Mouse (Mus musculus): ENCODE data around the gene Phkg1. TPM values are rescaled to one million over a fixed set of nuclear protein-coding genes. Genes with fewer than 3 reads are reported as not detected.
"Not testable (repeated sequence)": the region's sequence is repeated elsewhere in the genome, so short reads cannot be mapped to it uniquely, and the experiment has no call there.

Phkg1 gene
- 100 to 1,000 TPM; 199 to 205 TPM for total RNA-seq (2021)
- long read RNA-seq, experiment 1, transcript Phkg1-201 (10 exons, 2,374 nt): major isoform, 102 of 139 reads
- long read RNA-seq, experiment 1, partial matches to known transcripts: 13 of 139 reads
- long read RNA-seq, experiment 1, other reads (novel, unspliced or antisense): 24 of 139 reads
- long read RNA-seq, experiment 2, transcript Phkg1-201 (10 exons, 2,374 nt): major isoform, 111 of 157 reads
- long read RNA-seq, experiment 2, partial matches to known transcripts: 10 of 157 reads
- long read RNA-seq, experiment 2, other reads (novel, unspliced or antisense): 35 of 157 reads

DNA sequence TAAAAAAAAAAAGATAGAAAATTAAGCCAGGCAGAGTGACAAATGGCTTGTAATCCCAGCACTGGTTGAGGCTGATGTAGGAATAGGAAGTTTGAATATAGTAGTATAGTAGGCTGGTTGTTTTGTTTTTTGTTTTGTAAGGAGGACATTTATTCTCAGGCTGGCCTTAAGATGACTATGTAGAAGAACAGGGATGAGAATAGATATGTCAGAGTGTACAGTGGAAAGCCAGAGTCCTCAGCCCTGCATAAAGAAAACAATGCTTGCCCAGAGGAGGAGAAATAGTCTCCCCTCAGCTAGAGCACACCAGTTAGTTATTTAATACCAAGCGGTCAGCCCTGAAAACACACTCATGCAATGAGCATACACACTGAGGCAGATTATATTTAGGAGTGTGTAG is at the start of gene Phkg1:
TSS of gene Phkg1 (minus strand) at position 101 of the 400 bp plus-strand sequence.
- no peak for DNase-seq

DNA sequence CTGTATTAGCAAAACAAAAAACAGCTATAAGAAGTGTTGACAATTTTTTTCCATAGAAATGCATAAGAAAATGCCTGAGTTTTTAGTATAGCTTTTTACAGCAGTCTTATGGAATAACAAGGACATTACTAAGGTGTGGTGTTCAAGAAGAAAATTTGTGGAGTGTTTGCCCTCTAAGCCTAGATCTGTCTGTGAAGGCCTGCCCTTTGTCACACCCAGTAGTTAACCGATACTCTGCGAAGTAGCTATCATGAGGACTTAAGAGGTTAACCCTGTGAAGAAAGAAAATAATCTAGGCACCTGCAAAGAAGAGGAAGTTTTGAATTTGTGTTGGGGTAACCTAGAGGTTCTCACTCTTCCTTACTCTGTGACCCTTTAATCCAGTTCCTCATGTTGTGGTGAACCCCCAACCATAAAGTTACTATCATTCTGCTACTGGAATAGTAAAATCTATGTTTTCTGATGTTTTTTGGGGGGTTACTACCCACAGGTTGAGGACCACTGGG is 49.2 kb upstream of the Phkg1 start:
- no peak for DNase-seq

DNA sequence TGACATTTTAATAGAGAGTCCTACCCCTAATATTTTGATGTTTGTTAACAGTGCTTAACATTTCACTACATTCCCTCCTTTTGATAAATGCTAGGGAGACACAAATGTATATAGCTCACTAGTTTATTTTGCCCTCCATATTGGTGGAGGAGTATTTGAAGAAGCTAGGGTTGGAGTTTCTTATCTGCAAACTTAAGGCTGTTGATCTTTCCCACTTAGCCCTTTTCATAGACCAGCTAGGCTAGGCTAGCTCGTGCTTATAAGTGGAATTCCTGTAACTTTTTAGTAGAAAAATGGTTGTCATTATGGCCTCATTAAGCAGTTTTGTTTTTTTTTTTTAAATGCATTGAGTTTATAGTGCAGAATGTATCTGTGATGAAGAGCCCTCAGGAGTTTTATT is 45.1 kb upstream of the Phkg1 start:
- DNase-seq: no peak

DNA sequence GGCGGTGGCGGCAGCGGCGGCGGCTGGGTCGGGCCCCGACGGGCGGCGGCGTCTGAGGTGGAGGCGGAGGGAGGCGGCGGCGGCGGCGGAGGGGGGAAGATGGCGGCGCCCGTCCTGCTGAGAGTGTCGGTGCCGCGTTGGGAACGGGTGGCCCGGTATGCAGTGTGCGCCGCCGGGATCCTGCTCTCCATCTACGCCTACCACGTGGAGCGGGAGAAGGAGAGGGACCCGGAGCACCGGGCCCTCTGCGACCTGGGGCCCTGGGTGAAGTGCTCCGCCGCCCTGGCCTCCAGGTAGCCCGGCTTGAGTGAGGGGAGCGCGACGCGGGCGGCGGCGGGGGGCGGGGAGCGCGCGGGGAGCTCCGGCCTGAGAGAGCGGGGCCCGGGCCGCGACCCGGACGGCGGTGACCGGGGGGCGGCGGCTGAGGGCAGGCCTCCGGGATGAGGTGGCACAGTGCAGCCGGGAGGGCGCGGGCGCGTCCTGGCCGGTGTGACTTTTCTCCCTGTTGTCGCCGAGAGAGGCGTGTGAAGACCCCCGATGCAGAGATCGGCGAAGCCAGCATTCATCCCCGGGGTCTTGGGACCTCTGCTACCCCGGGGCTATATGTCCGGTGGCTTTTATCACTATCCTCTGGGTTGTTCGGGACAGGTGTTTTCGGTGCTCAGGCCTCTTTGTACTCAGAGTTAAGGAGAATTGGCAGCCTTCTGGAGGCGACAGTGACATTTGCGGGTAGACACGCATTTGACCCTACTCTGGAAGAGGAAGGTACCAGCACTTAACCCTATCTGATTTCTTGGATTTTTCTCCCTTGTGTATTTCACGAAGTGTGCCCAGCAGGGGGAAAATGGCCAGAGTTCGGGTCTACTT is 44.0 kb upstream of the Phkg1 start:
- peak; percentile 37 for DNase-seq

DNA sequence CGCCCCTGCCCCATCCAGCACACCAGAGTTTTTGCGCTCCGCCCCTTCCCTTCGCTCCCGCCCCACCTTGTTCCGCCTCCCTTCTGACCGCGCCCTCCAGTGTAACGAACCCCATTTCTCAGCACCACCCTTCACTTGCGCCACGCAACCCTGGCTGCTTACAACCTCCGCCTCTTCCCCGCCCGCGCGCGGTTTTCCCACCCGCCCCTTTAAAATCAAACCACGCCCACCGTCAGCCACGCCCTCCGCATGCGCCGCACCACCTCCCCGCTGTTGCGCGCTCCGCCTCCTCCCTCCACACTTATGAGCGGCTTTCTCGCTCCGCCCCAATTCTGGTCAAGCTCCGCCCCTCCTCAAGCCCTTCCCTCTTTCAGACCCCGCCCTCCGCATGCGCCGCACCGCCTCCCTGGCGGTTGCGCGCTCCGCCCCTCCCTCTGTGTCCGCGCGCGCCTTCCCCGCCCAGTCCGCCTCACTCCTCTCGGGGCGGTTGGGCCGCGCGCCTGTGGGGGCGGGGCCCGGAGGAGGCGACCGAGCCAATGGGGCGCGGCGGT is 43.2 kb upstream of the Phkg1 start, which contains the start of gene Vkorc1l1:
TSS of gene Vkorc1l1 (plus strand) at position 476 of the 551 bp plus-strand sequence.
- DNase-seq: peak; percentile 99

DNA sequence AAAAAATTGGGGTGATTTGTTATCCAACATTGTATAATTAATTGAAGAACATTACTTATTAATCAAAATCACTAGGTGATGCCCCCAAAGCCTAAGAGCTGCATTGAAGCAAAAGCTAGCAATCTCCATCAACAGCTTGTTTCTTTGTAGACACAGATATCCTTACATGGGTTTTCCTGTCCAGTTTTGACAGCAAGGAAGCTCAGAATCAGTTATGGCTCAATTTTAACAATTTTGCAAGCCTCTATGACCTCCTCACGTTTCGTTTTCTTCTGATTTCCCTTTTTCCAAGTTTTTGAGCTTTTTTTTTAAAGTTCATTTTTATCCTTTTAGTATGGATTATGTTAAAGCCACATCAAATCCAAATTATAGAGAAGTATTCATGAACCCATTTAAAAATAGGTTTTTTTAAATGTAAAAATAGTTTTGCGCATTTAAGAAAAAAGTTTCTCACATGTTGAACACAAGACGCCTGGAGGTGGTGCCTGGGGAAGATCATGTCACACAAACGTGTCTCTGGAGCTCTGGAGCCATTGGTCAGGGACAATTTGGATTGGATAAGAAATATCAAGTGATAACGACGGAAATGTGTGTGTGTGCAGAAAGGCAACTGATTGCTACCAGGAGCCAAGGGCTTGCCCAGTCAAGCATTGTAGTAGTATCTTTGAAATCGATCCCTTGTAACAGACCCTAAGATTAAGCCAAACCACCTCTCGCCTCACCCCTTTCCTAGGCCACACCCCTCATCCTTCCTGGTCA is 42.6 kb upstream of the Phkg1 start:
- DNase-seq: no peak

DNA sequence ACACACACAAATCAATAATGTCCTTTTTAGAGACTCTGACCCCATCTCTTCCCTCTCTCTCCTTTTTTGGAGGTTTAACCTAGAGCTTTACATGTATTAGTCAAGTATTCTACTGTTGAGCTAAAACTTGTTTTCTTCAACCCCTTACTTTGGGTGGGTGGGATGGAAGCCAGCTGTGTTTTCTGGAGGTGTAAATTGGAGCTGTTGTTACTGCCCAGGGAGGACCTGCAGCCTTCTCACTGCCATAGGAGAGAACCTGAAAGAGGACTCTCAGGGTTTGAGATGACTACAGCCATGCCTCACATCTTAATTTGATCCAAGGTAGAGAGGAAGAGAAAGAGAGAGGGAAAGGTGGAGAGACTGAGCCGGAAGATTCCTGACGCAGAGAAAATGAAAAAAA is 41.9 kb upstream of the Phkg1 start:
- DNase-seq: no peak

DNA sequence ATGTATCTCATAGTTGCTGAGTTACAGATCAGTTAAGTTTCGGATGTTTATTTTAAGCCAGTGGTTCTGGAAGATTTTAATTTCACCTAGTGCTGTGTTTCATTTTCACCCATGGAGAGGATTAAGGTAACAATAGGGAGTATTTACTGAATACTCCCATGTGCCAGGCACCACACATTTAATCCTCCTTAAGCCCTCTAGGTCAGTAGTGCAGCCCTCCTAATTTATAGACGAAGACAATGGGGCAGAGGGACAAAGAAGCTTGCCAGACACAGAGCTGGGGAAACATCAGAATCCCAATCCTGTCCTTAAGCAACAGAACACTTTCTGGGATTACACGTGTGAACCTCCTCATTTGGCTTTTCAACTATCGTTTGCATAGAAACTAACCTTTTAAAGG is 38.6 kb upstream of the Phkg1 start:
- DNase-seq: no peak

DNA sequence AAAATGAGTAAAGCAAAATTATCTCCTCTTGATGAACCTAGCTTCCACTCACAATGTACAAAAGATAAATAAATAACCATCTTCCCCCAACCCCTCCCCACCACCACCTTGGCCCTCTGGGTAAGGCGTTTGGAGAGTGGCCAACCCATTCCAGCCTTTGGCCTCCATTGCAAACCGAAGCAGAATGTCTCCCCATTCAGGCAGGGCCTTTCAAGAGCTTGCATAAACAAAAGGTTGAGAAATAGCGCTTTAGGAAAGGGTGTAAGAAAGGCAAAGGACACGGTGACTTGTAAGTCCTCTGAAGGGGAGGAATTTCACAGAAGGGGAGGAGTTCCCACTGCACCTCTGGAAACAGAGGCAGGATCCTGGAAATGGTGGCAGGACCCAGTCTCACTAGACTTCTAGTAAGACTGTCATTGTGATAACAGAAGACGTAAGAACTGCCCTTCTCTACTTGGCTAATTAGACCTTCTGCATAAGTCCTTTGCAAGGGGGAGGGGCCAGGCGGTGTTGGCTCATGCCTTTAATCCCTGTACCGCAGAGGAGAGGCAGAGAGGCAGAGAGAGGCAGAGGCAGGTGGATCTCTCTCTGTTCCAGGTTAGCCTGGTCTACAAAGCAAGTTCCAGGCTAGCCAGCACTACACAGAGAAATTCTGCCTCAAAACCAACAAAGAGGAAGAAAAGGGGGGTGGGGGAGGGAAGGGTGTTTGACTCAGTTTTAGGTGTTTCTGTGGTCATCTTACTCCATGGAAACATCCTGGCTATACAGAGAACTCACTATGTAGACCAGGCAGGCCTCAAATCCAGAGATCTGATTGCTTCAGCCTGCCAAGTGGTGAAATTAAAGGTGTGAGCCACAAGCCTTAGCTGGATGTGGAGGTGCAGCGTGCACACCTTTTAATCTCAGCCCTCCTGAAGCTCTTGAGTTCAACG is 31.8 kb upstream of the Phkg1 start:
- DNase-seq: no peak

DNA sequence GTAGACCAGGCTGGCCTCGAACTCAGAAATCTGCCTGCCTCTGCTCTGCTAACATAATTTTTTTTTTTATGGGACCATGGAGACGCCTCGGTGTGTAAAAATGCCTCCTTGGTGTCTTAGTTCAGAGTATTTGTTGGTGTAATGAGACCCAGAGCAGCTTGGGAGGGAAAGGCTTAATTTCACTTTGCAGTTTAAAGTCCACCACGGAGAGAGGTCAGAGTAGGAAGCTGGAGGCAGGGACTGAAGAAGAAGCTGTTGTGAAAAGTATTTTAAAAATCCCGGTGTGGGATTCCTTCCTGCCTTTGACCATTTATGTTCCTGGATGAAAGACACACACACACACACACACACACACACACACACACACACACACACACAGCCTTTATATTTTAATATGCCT is 27.6 kb upstream of the Phkg1 start:
- DNase-seq: no peak

DNA sequence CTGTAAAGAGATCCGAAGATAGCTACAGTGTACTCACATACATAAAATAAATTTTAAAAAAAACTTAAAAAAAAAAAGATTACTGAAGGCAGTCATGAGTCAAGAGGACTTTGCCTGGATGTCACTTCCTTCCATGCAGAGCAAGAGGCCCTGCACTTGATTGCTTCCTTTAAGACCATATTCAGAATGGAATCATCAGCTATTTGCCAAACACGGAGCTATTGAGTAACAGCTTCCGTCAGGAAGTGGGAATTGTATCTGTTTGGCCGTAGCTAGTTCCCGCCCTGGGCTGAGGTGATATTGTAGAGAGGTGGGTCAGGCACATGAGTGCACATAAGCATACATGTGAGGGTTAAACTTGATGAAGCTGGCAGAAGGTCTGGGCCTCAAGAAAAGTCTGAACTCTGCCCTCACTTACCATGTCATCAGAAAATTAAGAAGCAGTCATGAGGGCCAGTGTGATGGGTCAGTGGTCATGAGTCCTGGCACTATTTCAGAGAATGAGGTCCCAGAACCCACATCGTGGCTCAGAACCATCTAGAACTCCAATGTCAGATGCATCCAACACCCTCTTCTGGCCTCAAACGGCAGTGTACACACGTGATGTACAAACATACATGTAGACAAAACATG is 26.6 kb upstream of the Phkg1 start:
- no peak for DNase-seq

DNA sequence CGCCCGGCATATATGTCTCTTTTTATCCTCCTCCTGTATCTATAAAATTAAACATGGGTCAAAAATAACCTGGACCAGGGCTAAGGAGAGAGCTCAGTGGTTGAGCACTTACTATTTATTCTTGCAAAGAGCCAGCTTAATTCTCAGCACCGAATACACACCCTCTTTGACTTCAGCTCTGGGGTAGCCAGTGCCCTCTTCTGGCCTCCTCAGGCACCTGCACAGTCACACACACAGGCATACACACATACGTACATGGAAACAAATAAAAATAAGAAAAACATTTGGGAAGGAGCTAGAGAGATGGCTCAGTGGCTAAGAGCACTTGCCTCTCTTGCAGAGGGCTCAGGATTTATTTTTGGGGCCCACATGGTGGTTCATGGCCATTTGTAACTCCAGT is 23.6 kb upstream of the Phkg1 start:
- no peak for DNase-seq

DNA sequence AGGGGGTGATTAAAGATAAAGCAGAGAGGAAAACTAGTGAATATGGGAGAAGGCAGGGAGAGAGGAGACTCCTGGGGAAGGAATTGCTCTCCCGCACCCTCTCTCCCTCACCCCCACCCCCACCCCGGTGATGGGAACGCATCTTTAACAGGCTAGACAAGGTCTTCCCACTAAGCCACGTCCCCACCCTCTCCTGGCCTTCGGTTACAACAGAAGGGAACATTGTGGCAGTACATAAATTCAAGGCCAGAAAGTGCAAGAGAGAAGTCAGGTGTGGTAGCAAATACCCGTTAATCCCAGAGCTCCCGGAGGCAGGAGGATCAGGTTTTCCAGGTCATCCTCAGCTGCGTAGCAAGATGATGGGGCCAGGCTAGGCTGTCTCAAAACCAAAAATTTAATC is 21.0 kb upstream of the Phkg1 start:
- DNase-seq: no peak

DNA sequence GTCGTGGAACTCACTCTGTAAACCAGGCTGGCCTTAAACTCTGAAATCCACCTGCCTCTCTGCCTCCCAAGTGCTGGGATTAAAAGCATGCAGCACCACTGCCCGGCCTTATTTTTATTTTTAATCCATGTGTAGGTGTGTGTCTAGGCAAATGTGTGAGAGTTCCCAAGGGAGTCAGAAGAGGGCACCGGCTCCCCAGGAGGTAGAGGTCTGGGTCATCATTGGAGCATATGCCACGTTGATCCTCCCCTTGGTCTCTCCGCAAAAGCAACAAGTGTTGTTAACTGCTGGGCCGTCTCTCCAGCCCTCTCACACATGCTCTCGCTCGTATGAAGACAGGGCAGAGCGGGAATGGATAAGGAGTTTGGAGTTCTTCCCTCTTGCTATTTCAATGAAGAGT is 20.4 kb upstream of the Phkg1 start:
- DNase-seq: no peak

DNA sequence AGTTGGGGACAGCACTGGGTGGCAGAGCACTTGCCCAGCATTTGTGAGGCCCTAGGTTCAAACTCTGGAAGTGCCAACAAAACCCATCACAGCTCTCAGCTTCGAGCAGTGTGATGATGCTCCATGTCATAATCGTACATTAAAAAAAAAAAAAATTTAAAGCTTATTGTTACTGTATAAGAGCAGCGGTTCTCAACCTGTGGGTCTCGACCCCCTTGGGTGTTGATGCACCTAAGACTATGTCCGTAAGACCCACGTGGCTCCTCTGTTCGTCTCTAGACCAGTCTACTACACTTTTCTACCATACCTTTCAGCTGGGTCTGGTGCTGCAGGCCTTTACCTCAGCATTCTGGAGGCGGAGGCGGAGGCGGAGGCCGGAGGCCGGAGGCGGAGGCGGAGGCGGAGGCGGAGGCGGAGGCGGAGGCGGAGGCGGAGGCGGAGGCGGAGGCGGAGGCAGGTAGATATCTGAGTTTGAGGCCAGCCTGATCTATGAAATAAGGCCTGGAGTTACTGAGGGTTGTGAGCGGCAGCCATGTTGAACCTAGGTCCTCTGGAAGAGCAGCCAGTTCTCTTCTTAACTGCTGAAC is 19.8 kb upstream of the Phkg1 start:
- DNase-seq: no peak

DNA sequence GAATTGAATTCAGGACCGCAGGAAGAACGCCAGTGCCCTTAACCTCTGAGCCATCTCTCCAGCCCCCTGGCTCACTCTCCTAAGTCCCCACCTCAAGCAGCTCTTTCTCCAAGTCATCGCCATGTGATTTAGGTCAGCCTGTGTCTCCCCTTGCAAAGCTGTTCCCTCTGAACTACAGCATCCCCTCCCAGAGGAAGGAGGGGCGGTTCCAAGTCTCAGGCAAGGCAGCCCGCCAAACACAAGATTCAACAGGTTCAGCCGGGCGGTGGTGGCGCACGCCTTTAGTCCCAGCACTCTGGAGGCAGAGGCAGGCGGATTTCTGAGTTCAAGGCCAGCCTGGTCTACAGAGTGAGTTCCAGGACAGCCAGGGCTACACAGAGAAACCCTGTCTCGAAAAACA is 17.1 kb upstream of the Phkg1 start:
- DNase-seq: not testable (repeated sequence)

DNA sequence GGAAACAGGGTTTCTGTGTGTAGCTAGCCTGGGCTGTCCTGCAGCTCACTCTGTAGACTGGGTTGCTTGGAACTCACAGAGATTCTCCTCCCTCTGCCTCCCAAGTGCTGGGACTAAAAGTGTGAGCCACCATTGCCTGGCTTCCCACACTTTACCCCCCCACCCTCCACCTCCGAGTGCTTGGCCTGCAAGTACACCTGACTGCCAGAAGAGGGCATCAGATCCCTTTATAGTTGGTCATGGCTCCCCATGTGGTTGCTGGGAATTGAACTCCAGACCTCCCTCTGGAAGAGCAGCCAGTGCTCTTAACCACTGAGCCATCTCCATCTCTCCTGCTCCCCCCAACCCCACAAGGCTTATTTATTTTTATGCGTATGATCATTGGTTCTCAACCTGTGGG is 15.7 kb upstream of the Phkg1 start:
- no peak for DNase-seq

DNA sequence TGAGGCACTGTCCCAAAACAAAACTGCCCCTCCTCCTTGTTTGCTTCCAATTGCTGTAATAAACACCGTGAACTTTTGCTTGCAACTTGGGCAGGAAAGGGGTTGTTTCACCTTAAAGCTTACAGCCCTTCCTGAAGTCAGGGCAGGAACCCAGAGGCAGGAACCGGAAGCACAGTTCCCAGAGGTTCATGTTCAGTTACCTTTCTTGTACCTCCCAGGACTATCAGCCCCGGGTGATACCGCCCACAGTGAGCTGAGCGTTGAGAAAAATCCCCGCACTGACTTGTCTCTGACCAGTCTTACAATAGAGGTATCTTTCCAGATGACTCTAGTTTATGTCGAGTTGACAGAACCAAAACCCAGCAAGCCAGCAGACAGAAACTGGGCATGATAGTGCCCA is 11.2 kb upstream of the Phkg1 start:
- no peak for DNase-seq

DNA sequence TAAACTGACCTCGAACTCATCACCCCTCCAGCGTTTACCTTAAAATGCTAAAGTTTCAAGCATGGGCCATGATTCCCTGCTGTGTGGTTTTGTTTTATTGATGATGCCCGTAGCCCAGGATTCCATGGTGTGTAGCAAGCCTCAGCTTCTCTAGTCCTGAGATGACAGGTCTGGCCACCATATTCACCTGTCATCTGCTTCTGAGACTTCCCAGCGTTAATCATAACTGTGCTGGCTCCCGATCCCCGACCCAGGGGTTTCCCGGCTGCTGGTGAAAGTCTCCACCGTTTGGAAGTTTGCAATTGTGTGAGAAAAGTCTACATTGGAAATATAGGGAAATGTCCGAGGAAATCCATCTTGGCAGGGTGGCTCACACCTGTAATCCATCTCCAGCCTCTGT is 10.8 kb upstream of the Phkg1 start:
- DNase-seq: no peak

DNA sequence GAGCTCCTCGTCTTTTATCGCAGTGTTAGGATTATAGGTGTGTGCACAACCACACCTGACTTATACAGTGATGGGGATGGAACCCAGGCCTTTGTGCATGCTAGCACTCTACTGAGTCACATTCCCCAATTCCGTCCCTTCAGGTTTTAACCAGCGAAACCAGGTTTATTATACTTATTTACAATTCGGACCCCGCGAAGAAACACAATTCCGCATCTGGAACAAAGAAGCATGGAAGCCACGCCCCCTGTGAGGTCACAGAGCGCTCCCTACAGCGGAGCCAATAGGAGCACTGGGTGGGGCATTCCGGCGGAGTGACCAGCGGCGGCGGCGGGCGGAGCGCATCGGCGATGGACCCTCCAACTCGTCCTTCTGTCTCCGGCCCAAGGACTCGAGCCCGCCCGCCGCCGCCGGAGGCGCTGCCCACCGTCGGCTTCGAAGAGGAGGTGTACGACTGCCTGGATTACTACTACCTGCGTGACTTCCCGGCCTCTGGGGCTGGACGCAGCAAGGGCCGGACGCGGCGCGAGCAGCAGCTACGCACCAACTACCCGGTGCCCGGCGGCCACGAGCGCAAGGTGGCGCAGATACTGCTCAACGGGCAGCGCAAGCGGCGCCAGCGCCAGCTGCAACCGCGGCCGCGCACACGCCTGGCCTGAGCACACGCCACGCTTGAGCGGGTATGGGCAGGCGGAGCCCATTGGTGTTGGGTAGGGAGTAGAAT is 10.1 kb upstream of the Phkg1 start, which contains the start of gene Nupr1l:
TSS of gene Nupr1l (plus strand) at position 299 of the 724 bp plus-strand sequence.
- DNase-seq: peak; percentile 89

All from gastrocnemius, postnatal 10 days (tissue).